Comparison of ENCODE assay signal across 21 mouse cellular contexts in genomic region chr6:55171638-55172037, GRCm38 (mm10). TPM values are rescaled to one million over a fixed set of nuclear protein-coding genes. Genes with fewer than 3 reads are reported as not detected.
A peak's percentile ranks its signal among the peaks of the same experiment; 100 is the strongest.
DNase-seq lines count a peak whose midpoint lies in the region; ATAC-seq and TF ChIP-seq lines count a peak whose summit lies in the region.
"Had no signal": no experiment of that assay in that cellular context is flagged by ENCODE, and none has a peak within 500 bp of the region (broad histone marks: within the 10 kb centered on the region; RNA-seq: fewer than 3 reads in every experiment).

No protein-coding gene starts in this region.

- WGBS in kidney, postnatal 0 days: 55% methylated on average over 4 of the region's 4 CpGs
- 53% methylated on average over 4 of the region's 4 CpGs for WGBS in midbrain, embryonic 14.5 days
- WGBS in midbrain, embryonic 10.5 days: 58% methylated on average over 4 of the region's 4 CpGs

- peaks cover 15% of the 10 kb centered on the region; the same call in 1 of the 2 replicates for H3K4me1 ChIP-seq in kidney, postnatal 0 days (replicated peaks; ENCODE audit: insufficient read depth, low read length)
- H3K4me1 ChIP-seq in midbrain, embryonic 14.5 days (ENCODE audit: control insufficient read depth, insufficient read depth, low read length): no peaks in the 10 kb centered on the region
- H3K4me1 ChIP-seq in midbrain, embryonic 10.5 days: peaks cover 35% of the 10 kb centered on the region
- peaks cover 5% of the 10 kb centered on the region for H3K4me1 ChIP-seq in ES-Bruce4 (ENCODE audit: control insufficient read depth, insufficient read depth, low read length)
- H3K4me1 ChIP-seq in cortical plate, adult 2 months (ENCODE audit: control insufficient read depth, insufficient read depth, low read length): no peaks in the 10 kb centered on the region
- H3K4me1 ChIP-seq: midbrain, embryonic 13.5 days; stomach, embryonic 15.5 days had no signal

- no peaks in the 10 kb centered on the region for H3K9me3 ChIP-seq in kidney, postnatal 0 days (replicated peaks; ENCODE audit: low read length)
- no peaks in the 10 kb centered on the region for H3K9me3 ChIP-seq in midbrain, embryonic 14.5 days (ENCODE audit: control insufficient read depth, low read length)
- H3K9me3 ChIP-seq in midbrain, embryonic 10.5 days (replicated peaks): no peaks in the 10 kb centered on the region
- no peaks in the 10 kb centered on the region for H3K9me3 ChIP-seq in ES-Bruce4 (replicated peaks; ENCODE audit: control insufficient read depth, insufficient read depth, low read length, poor library complexity, severe bottlenecking)
- H3K9me3 ChIP-seq: heart, embryonic 13.5 days; limb, embryonic 13.5 days; midbrain, embryonic 13.5 days; stomach, embryonic 15.5 days had no signal

- no peak for TF ChIP-seq EP300 in ES-Bruce4 (IDR thresholded peaks at IDR 0.05; ENCODE audit: insufficient read depth, low read depth, low read length)

- no peak for DNase-seq in kidney, postnatal 0 days (ENCODE audit: low spot score)
- no peak for DNase-seq in kidney, adult 9 months
- peak; percentile 30 for DNase-seq in midbrain, embryonic 14.5 days
- DNase-seq in midbrain, embryonic 10.5 days (ENCODE audit: low spot score): no peak
- no peak for DNase-seq in adrenal gland, adult 2 months
- DNase-seq: cerebellum, postnatal 25 days; gastrocnemius, adult 2 months; heart, postnatal 4 days; lung, adult 18-20 months; retina, postnatal 1 day; spleen, adult 18-20 months had no signal

- no peak overlapping the region for H3K9ac ChIP-seq in kidney, postnatal 0 days (ENCODE audit: low read depth, low read length)
- H3K9ac ChIP-seq in midbrain, embryonic 14.5 days (replicated peaks; ENCODE audit: low read length): no peak overlapping the region
- H3K9ac ChIP-seq in ES-Bruce4 (ENCODE audit: low read depth, poor library complexity, severe bottlenecking): no peak overlapping the region
- H3K9ac ChIP-seq: heart, embryonic 13.5 days; limb, embryonic 13.5 days; midbrain, embryonic 13.5 days; stomach, embryonic 15.5 days had no signal

- TF ChIP-seq POLR2A in ES-Bruce4 (IDR thresholded peaks at IDR 0.05; ENCODE audit: insufficient read depth, low read length): no peak
- TF ChIP-seq POLR2A in cortical plate, adult 2 months (IDR thresholded peaks at IDR 0.05; ENCODE audit: extremely low read depth, insufficient read depth, low read length): no peak

- no peak; the same call in 1 of the 2 replicates for ATAC-seq in kidney, postnatal 0 days (replicated peaks; ENCODE audit: low FRiP score, low read depth)
- no peak for ATAC-seq in midbrain, embryonic 14.5 days (ENCODE audit: low FRiP score, low TSS enrichment)
- ATAC-seq: CD4-positive, CD25-positive, alpha-beta regulatory T cell, adult 4 months; midbrain, embryonic 13.5 days had no signal

- H3K36me3 ChIP-seq in kidney, postnatal 0 days (ENCODE audit: insufficient read depth, low read length): no peaks in the 10 kb centered on the region
- no peaks in the 10 kb centered on the region for H3K36me3 ChIP-seq in midbrain, embryonic 14.5 days (ENCODE audit: control insufficient read depth, insufficient read depth, low read length)
- H3K36me3 ChIP-seq in midbrain, embryonic 10.5 days: no peaks in the 10 kb centered on the region
- H3K36me3 ChIP-seq in ES-Bruce4 (ENCODE audit: control insufficient read depth, insufficient read depth, low read length, poor library complexity, severe bottlenecking): no peaks in the 10 kb centered on the region
- H3K36me3 ChIP-seq: heart, embryonic 13.5 days; limb, embryonic 13.5 days; midbrain, embryonic 13.5 days; stomach, embryonic 15.5 days had no signal

- peak; percentile 50; the same call in 1 of the 2 replicates for TF ChIP-seq CTCF in kidney, postnatal 0 days (IDR thresholded peaks at IDR 0.05; ENCODE audit: low read depth)
- TF ChIP-seq CTCF in ES-Bruce4 (IDR thresholded peaks at IDR 0.05; ENCODE audit: low read depth, low read length): peak; percentile 22
- TF ChIP-seq CTCF in cortical plate, adult 2 months (IDR thresholded peaks at IDR 0.05; ENCODE audit: extremely low read depth, insufficient read depth, low read length): peak; percentile 37

- no peaks in the 10 kb centered on the region for H3K27me3 ChIP-seq in kidney, postnatal 0 days (ENCODE audit: insufficient read depth, low read length)
- H3K27me3 ChIP-seq in midbrain, embryonic 14.5 days (ENCODE audit: control insufficient read depth, insufficient read depth, low read length): no peaks in the 10 kb centered on the region
- H3K27me3 ChIP-seq in midbrain, embryonic 10.5 days (ENCODE audit: low read depth, poor library complexity, severe bottlenecking): peaks cover 78% of the 10 kb centered on the region
- H3K27me3 ChIP-seq in ES-Bruce4 (ENCODE audit: control insufficient read depth, insufficient read depth, low read length, poor library complexity, severe bottlenecking): no peaks in the 10 kb centered on the region
- H3K27me3 ChIP-seq: limb, embryonic 13.5 days; stomach, embryonic 15.5 days had no signal

- H3K27ac ChIP-seq in kidney, postnatal 0 days: no peak overlapping the region
- no peak overlapping the region for H3K27ac ChIP-seq in midbrain, embryonic 14.5 days (replicated peaks; ENCODE audit: low read depth, low read length)
- H3K27ac ChIP-seq in midbrain, embryonic 10.5 days (replicated peaks): no peak overlapping the region
- no peak overlapping the region for H3K27ac ChIP-seq in ES-Bruce4 (ENCODE audit: insufficient read depth, low read length)
- no peak overlapping the region for H3K27ac ChIP-seq in cortical plate, adult 2 months (ENCODE audit: insufficient read depth, low read length)
- H3K27ac ChIP-seq: gastrocnemius, adult 2 months; heart, embryonic 13.5 days; limb, embryonic 13.5 days; midbrain, embryonic 13.5 days; stomach, embryonic 15.5 days had no signal

- no peak overlapping the region for H3K4me2 ChIP-seq in kidney, postnatal 0 days (ENCODE audit: low read length)
- H3K4me2 ChIP-seq in midbrain, embryonic 14.5 days (ENCODE audit: low read length): no peak overlapping the region
- H3K4me2 ChIP-seq: heart, embryonic 13.5 days; limb, embryonic 13.5 days; midbrain, embryonic 13.5 days; stomach, embryonic 15.5 days had no signal

- H3K4me3 ChIP-seq in kidney, postnatal 0 days (replicated peaks; ENCODE audit: low read depth, low read length): no peak overlapping the region
- no peak overlapping the region for H3K4me3 ChIP-seq in midbrain, embryonic 14.5 days (replicated peaks; ENCODE audit: low read depth, low read length)
- no peak overlapping the region for H3K4me3 ChIP-seq in midbrain, embryonic 10.5 days
- H3K4me3 ChIP-seq in ES-Bruce4 (ENCODE audit: low read depth, low read length): no peak overlapping the region
- no peak overlapping the region for H3K4me3 ChIP-seq in cortical plate, adult 2 months (ENCODE audit: insufficient read depth, low read length)
- H3K4me3 ChIP-seq: erythroblast, embryonic 14.5 days; heart, embryonic 13.5 days; limb, embryonic 13.5 days; midbrain, embryonic 13.5 days; stomach, embryonic 15.5 days had no signal

RNA-seq across cellular contexts. Expression of gene Inmt, which starts 3.2 kb away (rescaled TPM):
- 25.1 and 25.4 TPM in 2 replicates for polyA plus RNA-seq in kidney, postnatal 0 days (2015; fragmentation: Nextera tagmentation; extraction: Ambion mirVana)
- not detected in 2 replicates for polyA plus RNA-seq in midbrain, embryonic 14.5 days (2014; fragmentation: Nextera tagmentation; extraction: Ambion mirVana)
- 0.62 and 2.0 TPM in 2 replicates for polyA plus RNA-seq in midbrain, embryonic 10.5 days (2016; fragmentation: Nextera tagmentation; extraction: Ambion mirVana)
- not detected in 2 replicates for polyA plus RNA-seq in ES-Bruce4 (2011; ENCODE audit: insufficient read depth, insufficient read length, low read depth, missing spikeins)
- polyA plus RNA-seq in cortical plate, adult 2 months (2012; rRNA removed): 3.5 TPM in 2 replicates
- total RNA-seq in adrenal gland, adult 2 months (2021): 10 to 100 TPM in 1 of 2 experiments, 1 to 10 TPM in 1; 8.9 to 28.9 TPM
- polyA plus RNA-seq in adrenal gland, adult 2 months (2012; rRNA removed): 3.3 and 3.8 TPM in 2 replicates
- total RNA-seq: granulocyte monocyte progenitor cell, adult 5-6 weeks; heart, postnatal 4 days had no signal
- polyA plus RNA-seq: CD4-positive, CD25-positive, alpha-beta regulatory T cell, adult 4 months; erythroblast, embryonic 14.5 days; midbrain, embryonic 13.5 days had no signal

RNA-seq across cellular contexts. Expression of gene Mindy4, which starts 31.5 kb away (rescaled TPM):
- polyA plus RNA-seq in kidney, postnatal 0 days (2015; fragmentation: Nextera tagmentation; extraction: Ambion mirVana): 11.6 TPM in 2 replicates
- polyA plus RNA-seq in midbrain, embryonic 14.5 days (2014; fragmentation: Nextera tagmentation; extraction: Ambion mirVana): 9.8 and 14.6 TPM in 2 replicates
- 23.3 and 27.1 TPM in 2 replicates for polyA plus RNA-seq in midbrain, embryonic 10.5 days (2016; fragmentation: Nextera tagmentation; extraction: Ambion mirVana)
- 2.7 and 8.1 TPM in 2 replicates for polyA plus RNA-seq in ES-Bruce4 (2011; ENCODE audit: insufficient read depth, insufficient read length, low read depth, missing spikeins)
- polyA plus RNA-seq in cortical plate, adult 2 months (2012; rRNA removed): 7.2 and 9.9 TPM in 2 replicates
- 1 to 10 TPM; 2.9 to 5.6 TPM for total RNA-seq in adrenal gland, adult 2 months (2021)
- polyA plus RNA-seq in adrenal gland, adult 2 months (2012; rRNA removed): 5.5 and 5.9 TPM in 2 replicates

RNA-seq across cellular contexts. Expression of gene Crhr2, which starts 38.8 kb away (rescaled TPM):
- 0.06 and 0.12 TPM in 2 replicates for polyA plus RNA-seq in kidney, postnatal 0 days (2015; fragmentation: Nextera tagmentation; extraction: Ambion mirVana)
- polyA plus RNA-seq in midbrain, embryonic 14.5 days (2014; fragmentation: Nextera tagmentation; extraction: Ambion mirVana): 1.1 and 1.2 TPM in 2 replicates
- 0.21 and 0.30 TPM in 2 replicates for polyA plus RNA-seq in midbrain, embryonic 10.5 days (2016; fragmentation: Nextera tagmentation; extraction: Ambion mirVana)
- polyA plus RNA-seq in ES-Bruce4 (2011; ENCODE audit: insufficient read depth, insufficient read length, low read depth, missing spikeins): not detected in 2 replicates
- polyA plus RNA-seq in cortical plate, adult 2 months (2012; rRNA removed): 2.0 and 2.3 TPM in 2 replicates
- total RNA-seq in adrenal gland, adult 2 months (2021): not detected
- polyA plus RNA-seq in adrenal gland, adult 2 months (2012; rRNA removed): 0.22 and 0.23 TPM in 2 replicates
- total RNA-seq: granulocyte monocyte progenitor cell, adult 5-6 weeks had no signal
- polyA plus RNA-seq: CD4-positive, CD25-positive, alpha-beta regulatory T cell, adult 4 months; embryonic facial prominence, embryonic 11.5 days; erythroblast, embryonic 14.5 days had no signal
